Mouse (Mus musculus): ENCODE measurements at regions not wholly inside any gene's neighbourhood (a gene's known extent, or its start where the extent isn't known, plus 50 kb on each side); places are given as distances from the start of the nearest gene placed in this dataset.

GRCm38 (mm10) chr1:137130264-137130663, 170.0 kb upstream of the Nr5a2 start:
- no peak for TF ChIP-seq POLR2A (IDR thresholded peaks at IDR 0.05; ENCODE audit: control insufficient read depth, extremely low read depth, insufficient read depth, low read length, poor library complexity)
- TF ChIP-seq CTCF (IDR thresholded peaks at IDR 0.05; ENCODE audit: borderline replicate concordance, control insufficient read depth, extremely low read depth, insufficient read depth, low read length, poor library complexity): no peak

All from thymus, adult 2 months (tissue).